Mouse (Mus musculus) liver, embryonic 14.5 days (tissue): Measurements from ENCODE around the gene Ak2. TPM values are rescaled to one million over a fixed set of nuclear protein-coding genes. Genes with fewer than 3 reads are reported as not detected.

Experiments
- ATAC-seq: fragments of 200-750 bp; cut with Nextera tagmentation; 2 replicates; pipeline ENCODE4 v1.8.0; 2017; ENCODE audit warnings: moderate number of reproducible peaks, mild to moderate bottlenecking, moderate library complexity; ENCODE audit not compliant: insufficient read depth
- DNase-seq, 3 experiments: peaks; one replicate each; pipeline ENCODE4 v3.0.0-alpha.2; 2012 to 2013; ENCODE audit warnings: low read depth in 3 of 3, low spot score in 3 of 3
- H3K27ac ChIP-seq: fragments of 300-500 bp; sonication (generic); 2 replicates; pipeline ENCODE4 v1.5.1; 2014; ENCODE audit warnings: moderate library complexity, mild to moderate bottlenecking, control low read depth, inconsistent platforms
- H3K27me3 ChIP-seq: fragments of 300-500 bp; sonication (generic); 2 replicates; pipeline ENCODE4 v1.6.1; 2014; ENCODE audit warnings: mild to moderate bottlenecking, low read length, moderate library complexity; ENCODE audit not compliant: control insufficient read depth, insufficient read depth
- H3K36me3 ChIP-seq: fragments of 300-500 bp; sonication (generic); replicated peaks from 2 replicates; pipeline ENCODE4 v1.6.1; 2014; ENCODE audit warnings: low read depth; ENCODE audit not compliant: control insufficient read depth, insufficient read depth
- H3K4me1 ChIP-seq, 2 experiments: fragments of 200-500 bp in 1 of 2; fragments of 300-500 bp in 1 of 2; sonication (generic) in 1 of 2; replicated peaks; 2 replicates each; pipeline ENCODE4 v1.6.1; 2012 to 2014; ENCODE audit warnings: antibody characterized with exemption in 1 of 2, inconsistent platforms in 1 of 2, low read length in 1 of 2; ENCODE audit not compliant: control insufficient read depth in 2 of 2, insufficient read depth in 2 of 2
- H3K4me2 ChIP-seq: fragments of 300-500 bp; sonication (generic); 2 replicates; pipeline ENCODE4 v1.6.1; 2014; ENCODE audit warnings: low read depth, mild to moderate bottlenecking, control low read depth, moderate library complexity
- H3K4me3 ChIP-seq, 2 experiments: fragments of 200-500 bp in 1 of 2; fragments of 300-500 bp in 1 of 2; sonication (generic) in 1 of 2; 2 replicates each; pipeline ENCODE4 v1.5.1; 2012 to 2014; ENCODE audit warnings: low read depth in 2 of 2, low read length in 2 of 2, mild to moderate bottlenecking in 2 of 2, control low read depth in 1 of 2, inconsistent platforms in 1 of 2, moderate library complexity in 1 of 2; ENCODE audit not compliant: insufficient read depth in 1 of 2
- H3K9ac ChIP-seq: fragments of 300-500 bp; sonication (generic); replicated peaks from 2 replicates; pipeline ENCODE4 v1.6.1; 2014; ENCODE audit warnings: mild to moderate bottlenecking, control low read depth, moderate library complexity
- H3K9me3 ChIP-seq: fragments of 300-500 bp; sonication (generic); 2 replicates; pipeline ENCODE4 v1.6.1; 2016; ENCODE audit warnings: low read length, mixed read lengths; ENCODE audit not compliant: control insufficient read depth
- CTCF ChIP-seq: IDR thresholded peaks from 2 replicates; pipeline ENCODE4 v1.5.1; 2016; ENCODE audit warnings: antibody characterized with exemption, low read depth, control low read depth
- EP300 ChIP-seq: IDR thresholded peaks from 2 replicates; pipeline ENCODE4 v1.6.1; 2016; ENCODE audit warnings: antibody characterized with exemption, low read depth
- WGBS: fragments of 180-500 bp; shearing (Covaris S2); extraction: QIAGEN DNeasy Blood & Tissue Kit; methylation state at CpG from one replicate; pipeline ENCODE4 v1.1.7; 2014; ENCODE audit not compliant: insufficient replicate concordance; 5-methylcytosine and 5-hydroxymethylcytosine counted together
- polyA plus RNA-seq, 2 experiments: library from polyadenylated mRNA; depleted of rRNA in 1 of 2; stranded (reverse) in 1 of 2; unstranded in 1 of 2; fragments of >200 nt; fragmentation: Nextera tagmentation in 1 of 2; extraction: Ambion mirVana in 1 of 2; gene quantifications; 2 replicates each; pipeline versions ENCODE4 v1.2.1 to v1.2.3; 2012 to 2014

Gene Ak2
- polyA plus RNA-seq, 2 experiments, result 68.3 to 94.0 TPM

DNA sequence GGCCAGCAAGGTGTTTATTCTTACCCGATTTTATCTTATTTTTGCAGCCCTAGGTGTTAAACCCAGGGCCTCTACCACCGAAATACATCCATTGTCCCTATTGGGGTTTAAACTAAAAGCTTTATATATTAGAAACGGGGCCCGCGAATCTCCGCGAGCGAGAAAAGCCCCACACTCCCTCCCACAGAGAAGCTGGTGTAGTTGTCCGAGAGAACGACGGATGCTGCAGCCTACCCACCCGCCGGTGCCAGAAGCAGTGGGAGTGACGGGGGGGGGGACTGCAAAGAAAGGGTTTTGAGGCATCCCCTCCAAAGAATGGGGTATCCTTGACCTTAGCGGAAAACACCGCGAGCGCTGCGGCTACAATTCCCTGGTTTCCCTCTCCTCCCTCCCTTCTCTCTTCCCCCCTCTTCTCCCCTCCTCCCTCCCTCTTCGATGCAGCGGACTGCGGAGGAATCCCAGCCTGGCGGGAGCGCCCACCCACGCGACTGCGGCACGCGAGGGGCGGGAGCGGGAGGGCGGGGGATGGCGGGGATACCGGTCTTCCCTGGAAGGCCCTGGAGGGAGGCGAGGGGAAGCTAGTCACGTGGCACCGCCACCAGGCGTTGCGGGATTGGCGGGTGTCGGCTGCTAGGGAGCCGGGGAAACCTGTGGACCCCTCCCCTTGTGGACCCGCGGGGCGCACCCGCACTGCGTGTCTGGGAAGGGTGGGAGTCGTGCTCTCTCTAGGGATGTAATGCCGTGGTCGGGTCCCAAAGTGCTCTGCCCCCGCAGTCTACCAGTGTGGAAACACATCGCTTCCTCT is 56.9 kb downstream of the Ak2 start:
- Histone ChIP-seq H3K4me2 (peak overlapping the region; percentile 95), H3K4me3 (peak overlapping the region; percentile 26 to 61), H3K27ac (no peak overlapping the region), H3K36me3 (no peaks in the 10 kb centered on the region), H3K9me3 (no peaks in the 10 kb centered on the region), H3K9ac (peak overlapping the region; percentile 58), H3K27me3 (peaks cover 48% of the 10 kb centered on the region), H3K4me1 (peaks cover 42 to 43% of the 10 kb centered on the region in 2 experiments)
- ATAC-seq (peak; percentile 22; the same call in 1 of the 2 replicates), DNase-seq (no peak)
- no peak for TF ChIP-seq CTCF
- WGBS, result 1% methylated on average over 52 of the region's 52 CpGs

DNA sequence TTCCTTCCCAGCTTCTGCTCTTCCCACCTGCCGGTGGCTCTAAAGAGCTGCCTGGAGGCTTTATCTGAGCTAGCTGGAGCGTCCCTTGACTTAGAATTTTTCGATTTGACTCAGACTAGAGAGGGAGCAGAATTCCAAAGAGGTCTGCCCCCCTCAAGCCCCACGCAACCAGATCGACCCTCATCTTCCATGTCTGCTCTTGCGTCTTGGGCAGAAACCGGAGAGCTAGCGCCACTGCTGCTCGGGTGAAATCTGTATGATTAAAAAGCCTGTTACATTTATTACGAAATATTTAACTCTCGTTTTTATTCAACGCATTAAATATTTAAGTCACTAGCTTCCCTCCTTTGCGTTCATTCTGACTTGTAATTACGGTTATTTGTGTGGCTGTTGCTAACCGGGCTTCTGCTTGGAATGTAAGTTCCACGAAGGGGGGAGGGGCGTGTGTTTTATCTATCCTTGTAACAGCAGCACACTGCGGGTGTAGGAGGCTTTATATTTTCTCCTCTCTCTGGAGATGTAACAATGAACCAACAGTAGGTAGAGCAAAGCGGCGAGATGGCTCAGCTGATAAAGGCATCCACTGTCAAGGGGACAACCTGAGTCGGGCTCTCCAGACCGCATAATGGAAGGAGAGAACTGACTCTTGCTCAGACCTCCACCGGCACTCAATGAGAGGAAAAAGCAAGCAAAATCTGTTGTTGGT is 57.7 kb downstream of the Ak2 start:
- ATAC-seq, result peak; percentile 24; the same call in 1 of the 2 replicates
- Histone ChIP-seq H3K4me1 (peaks cover 42 to 43% of the 10 kb centered on the region in 2 experiments), H3K36me3 (no peaks in the 10 kb centered on the region), H3K27me3 (peaks cover 48% of the 10 kb centered on the region), H3K4me3 (peak overlapping the region; percentile 26 to 61), H3K27ac (no peak overlapping the region), H3K9ac (peak overlapping the region; percentile 58; the same call in 1 of the 2 replicates), H3K9me3 (no peaks in the 10 kb centered on the region), H3K4me2 (peak overlapping the region; percentile 95)
- WGBS, result 3% methylated on average over 23 of the region's 23 CpGs
- TF ChIP-seq CTCF (peak; percentile 29; the same call in 1 of the 2 replicates), EP300 (no peak)
- DNase-seq, result peak in 1 of 3 experiments; percentile 66

DNA sequence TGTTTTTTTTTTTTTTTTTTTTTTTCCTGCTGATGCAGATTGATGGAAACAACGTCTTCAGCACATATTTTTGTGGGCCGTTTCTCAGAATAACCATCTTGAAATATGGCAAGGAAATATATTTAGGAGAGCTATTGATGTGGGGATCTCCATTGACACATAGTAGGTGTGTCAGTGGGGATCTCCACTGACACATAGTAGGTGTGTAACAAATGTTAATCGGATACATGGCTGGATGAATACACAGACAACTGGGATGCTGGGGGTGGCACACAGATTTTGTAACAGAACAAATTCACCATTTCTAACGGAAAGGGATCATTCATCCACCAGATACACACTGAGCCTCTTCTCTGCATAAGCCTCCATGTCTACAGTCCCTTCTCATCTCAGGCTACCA is 58.6 kb downstream of the Ak2 start:
- DNase-seq (no peak), ATAC-seq (no peak)
- Histone ChIP-seq H3K27ac (no peak overlapping the region), H3K4me3 (no peak overlapping the region), H3K4me1 (peaks cover 42 to 43% of the 10 kb centered on the region in 2 experiments), H3K36me3 (no peaks in the 10 kb centered on the region), H3K27me3 (peaks cover 48% of the 10 kb centered on the region), H3K9me3 (no peaks in the 10 kb centered on the region), H3K4me2 (peak overlapping the region; percentile 45; the same call in 1 of the 2 replicates), H3K9ac (no peak overlapping the region)
- WGBS, result 73% methylated on average over 4 of the region's 4 CpGs
- no peak for TF ChIP-seq CTCF
- TF ChIP-seq EP300, result no peak

DNA sequence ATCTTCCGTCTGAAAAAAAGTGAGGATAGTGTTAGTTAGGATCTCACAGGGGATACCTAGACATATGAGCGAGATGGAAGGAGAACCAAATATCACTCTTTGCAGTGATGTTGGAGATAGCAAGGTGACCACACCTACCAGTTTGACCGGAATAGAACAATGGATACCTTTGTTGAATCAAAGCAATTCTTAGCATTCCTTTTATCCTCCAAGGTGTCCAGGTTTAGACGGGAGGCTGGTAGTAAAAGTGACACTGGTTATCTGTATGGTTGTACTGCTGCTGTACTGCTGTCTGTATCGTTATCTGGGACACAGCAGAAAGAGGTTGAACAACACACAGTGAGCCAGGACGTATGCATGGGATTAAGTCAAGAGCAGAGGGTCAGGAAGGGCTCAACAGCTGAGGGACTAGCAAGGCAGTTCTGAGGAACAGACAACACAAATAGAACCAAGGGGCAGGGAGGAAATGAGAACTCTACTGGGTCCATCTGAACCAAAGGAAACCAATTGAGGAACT is 59.2 kb downstream of the Ak2 start:
- ATAC-seq (peak; percentile 76), DNase-seq (no peak)
- peaks cover 47% of the 10 kb centered on the region for H3K27me3 ChIP-seq
- H3K9ac ChIP-seq, result 0 out of 2 replicates have a peak overlapping the region, but pooled peaks have one; percentile 2
- TF ChIP-seq EP300 (no peak), CTCF (no peak)
- no peak overlapping the region; the same call in 1 of the 2 replicates for H3K27ac ChIP-seq
- no peaks in the 10 kb centered on the region for H3K9me3 ChIP-seq
- H3K4me1 ChIP-seq, result peaks cover 42 to 43% of the 10 kb centered on the region in 2 experiments
- H3K4me2 ChIP-seq, result peak overlapping the region; percentile 45
- no peaks in the 10 kb centered on the region for H3K36me3 ChIP-seq
- H3K4me3 ChIP-seq, result 0 out of 4 replicates have a peak overlapping the region, but pooled peaks of 1 of the 2 experiments have one; percentile 2
- WGBS, result 25% methylated on average over 6 of the region's 6 CpGs
